Mouse (Mus musculus): ENCODE measurements around the gene Phactr3.

Gene Phactr3

DNA sequence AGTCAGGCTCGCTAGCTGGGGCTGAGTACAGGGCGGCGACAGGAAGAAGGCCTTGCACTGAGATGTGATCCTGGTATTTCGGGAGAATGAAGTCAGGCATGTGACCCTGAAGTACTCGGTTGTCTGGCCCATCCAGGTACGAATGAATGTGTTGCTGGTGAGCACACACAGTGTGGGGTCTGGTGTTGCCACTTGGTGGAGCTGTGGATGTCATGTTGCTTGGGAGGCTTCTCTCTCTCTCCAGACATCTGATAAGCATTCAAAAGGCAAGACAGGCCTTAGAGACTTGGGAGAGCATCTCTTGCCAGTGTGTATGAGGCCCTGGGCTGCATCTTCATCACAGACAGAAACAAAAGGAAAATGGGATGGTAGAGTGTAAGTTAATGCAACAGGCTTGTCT, 77.3 kb downstream of the Phactr3 start:
- DNase-seq = no peak

GRCm38 (mm10) chr2:178197542-178197941, 78.8 kb downstream of the Phactr3 start:
- no peak for DNase-seq

DNA sequence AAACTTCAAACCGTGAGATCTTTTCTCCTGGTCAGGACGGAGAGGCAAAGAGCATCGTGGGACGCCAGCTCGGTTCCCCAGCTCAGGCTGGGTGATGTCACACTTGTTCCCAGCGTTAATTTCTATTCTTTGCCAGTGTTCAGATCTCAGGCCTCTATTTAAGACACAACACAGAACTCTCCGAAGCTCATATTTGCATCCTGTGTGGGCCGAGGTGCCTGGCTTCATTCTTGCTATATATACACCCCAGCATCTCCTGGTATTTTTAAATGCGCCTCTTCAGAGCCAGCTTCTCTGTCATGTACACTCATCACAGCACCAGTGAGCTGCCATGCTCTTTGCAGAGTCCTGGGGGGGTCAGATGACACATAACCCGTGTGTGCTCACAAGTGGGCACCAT, 85.7 kb downstream of the Phactr3 start:
- no peak for DNase-seq

DNA sequence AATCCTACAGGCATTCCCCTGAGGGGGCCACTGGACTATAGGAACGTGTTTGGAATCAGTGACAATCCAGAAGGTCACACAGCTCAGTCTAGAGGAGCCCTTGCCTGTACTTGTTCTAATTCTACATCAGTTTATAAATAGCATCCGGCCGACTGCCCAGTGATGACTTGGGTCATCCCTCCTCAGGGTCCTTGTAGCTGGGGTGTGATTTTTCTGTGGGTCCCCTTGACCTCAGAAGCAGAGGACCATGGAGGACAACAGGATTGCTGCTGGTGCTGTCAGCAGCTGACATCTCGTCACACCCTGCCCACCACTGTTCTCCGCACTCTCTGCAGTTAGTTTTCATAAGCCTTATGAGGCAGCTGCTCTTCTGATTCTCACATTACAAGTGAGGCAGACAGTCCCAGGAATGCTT, 89.4 kb downstream of the Phactr3 start:
- no peak for DNase-seq

GRCm38 (mm10) chr2:178213826-178214225, 95.1 kb downstream of the Phactr3 start:
- no peak for DNase-seq

- no peak for DNase-seq
Measured at GRCm38 (mm10) chr2:178214531-178214930, 95.8 kb downstream of the Phactr3 start.

DNA sequence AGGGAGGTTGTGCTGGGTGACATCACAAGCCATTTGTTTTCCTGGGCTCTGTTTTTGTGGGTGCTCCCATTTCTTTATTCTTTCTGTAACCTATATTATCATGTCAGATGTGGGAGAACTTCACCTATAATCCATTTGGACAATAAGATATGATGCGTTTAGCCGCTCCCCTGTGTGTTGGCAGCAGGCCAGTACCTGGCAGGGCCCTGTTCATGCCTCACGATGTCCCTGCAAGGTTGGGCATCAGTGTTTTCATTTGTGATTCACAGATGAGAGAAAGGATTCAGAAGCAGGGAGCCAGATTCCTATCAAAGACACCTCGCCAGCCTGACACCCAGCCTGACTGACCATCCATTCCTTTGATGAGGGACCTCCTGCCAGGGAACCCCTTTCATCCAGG, 99.7 kb downstream of the Phactr3 start:
- no peak for DNase-seq

DNA sequence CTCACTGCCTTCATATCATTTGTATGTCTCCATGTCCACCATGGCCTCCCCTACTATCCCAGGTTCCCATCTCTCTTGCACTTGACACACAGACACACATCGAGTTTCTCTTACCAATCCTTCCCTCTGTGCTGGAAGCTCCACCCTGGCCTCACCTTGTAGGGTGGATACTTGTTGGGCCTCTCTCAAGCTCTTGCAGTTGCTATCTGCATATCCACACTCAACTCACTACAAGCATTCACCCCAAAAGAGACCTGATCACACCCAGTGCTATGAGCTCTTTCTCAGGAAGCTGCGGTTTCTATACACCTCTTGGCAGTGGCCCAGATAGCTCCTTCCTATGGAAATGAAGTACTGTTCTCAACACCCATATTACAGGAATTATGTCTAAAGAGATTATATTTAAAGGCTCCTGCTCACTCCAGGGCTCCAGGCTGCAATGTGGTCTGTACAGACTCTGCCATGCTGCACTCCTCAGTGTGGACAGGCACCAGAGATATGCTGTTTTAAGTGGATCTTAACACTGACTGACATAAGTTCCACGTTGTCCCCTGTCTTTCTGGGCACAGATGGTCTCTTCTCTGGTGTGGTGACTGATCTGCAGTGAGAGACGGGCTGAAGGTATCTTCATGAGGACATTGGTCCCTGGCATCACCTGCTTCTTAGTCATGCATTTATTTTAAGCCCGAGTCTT, 100.8 kb downstream of the Phactr3 start:
- no peak for DNase-seq

GRCm38 (mm10) chr2:178220148-178220717, 101.5 kb downstream of the Phactr3 start:
- DNase-seq = no peak

DNA sequence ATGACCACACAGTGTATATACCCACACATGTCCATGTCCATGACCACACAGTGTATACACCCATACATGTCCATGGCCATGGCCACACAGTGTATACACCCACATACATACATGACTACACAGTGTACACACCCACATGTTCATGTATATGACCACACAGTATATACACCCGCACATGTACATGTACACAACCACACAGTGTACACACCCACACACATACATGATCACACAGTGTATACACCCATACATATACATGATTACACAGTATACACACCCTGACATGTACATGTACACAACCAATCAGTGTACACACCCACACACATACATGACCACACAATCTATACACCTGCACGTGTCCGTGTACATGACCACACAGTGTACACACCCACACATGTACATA, 102.2 kb downstream of the Phactr3 start:
- no peak for DNase-seq

DNA sequence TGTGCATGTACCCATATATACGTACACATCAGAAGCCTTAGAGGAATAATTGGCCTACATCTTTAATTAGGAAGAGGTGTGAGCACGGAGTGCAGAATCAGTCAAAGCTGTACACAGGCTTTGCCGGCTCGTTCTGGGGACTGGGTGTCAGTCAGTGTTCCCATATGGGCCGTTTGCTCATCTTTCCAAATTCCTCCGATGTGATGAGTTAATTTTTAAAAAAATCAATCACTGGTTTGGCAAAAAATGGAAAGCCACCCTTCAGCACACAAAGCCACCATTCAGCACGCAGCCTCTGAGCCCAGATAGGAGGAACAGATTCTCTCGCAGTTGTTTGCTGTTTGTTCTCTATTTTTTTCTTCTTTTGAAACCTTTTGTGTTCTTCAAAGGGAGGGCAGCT, 110.5 kb downstream of the Phactr3 start:
- no peak for DNase-seq

- no peak for DNase-seq
Measured at GRCm38 (mm10) chr2:178233487-178233886, 114.7 kb downstream of the Phactr3 start.

GRCm38 (mm10) chr2:178237056-178237455, 118.3 kb downstream of the Phactr3 start:
- DNase-seq = no peak

DNA sequence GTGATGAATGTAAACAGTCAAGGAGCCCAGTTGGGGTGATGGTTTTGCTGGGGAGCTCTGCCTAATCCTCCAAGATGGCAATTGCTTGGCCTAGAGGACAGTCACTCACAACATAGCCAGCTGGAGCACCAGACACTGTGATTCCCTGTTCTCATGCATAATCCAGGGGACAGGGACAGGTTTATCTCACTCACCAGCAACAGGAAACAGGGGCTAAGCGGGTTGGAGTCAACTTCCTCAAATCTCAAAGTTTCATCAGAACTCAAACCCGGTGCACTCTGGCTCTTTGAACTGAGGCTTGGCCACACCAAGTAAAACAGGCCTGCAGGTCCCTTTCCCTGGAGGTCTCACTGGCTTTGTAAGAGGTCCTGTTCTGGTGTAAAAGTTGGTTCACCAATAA, 119.7 kb downstream of the Phactr3 start:
- no peak for DNase-seq

DNA sequence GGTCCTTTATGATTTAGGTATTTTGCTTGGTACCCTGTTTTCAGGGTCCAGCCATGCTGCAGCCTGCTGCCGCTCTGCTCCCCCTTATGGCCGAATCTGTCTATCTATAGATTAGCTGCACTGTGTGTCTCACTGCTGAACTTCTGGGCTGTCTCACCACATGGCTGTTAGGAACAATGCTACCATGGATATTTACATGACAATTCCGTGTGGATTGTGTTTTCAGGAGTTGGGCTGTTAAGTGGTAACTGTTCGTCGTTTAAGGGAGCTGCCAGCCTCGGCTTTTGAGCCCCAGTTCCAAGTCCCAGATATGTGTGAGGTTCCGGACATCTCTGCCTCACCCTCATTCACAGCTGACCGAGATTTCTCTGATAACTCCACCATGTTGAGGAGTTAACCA, 122.1 kb downstream of the Phactr3 start:
- DNase-seq = no peak

- no peak for DNase-seq
Measured at GRCm38 (mm10) chr2:178241374-178241773, 122.6 kb downstream of the Phactr3 start.

GRCm38 (mm10) chr2:178242996-178243395, 124.2 kb downstream of the Phactr3 start:
- DNase-seq = no peak

DNA sequence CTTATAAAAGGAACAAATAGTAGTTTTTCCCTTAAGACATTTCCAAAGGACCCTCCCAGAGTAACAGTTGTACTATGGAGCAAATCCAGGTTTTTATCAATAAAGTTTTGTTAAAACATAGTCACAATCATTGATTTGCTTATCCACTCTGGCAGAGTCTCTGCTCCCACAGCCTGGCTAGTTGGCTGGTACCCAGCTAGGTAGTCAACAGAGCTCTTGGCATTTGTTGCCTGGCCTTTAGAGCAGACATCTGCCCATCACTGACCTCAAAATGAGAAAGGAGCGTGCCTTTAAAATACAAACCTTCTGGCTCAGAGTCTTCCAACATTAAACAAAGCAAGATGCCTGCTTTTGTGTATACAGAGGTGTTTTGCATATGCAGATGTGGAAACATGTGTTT, 126.1 kb downstream of the Phactr3 start:
- DNase-seq = no peak

DNA sequence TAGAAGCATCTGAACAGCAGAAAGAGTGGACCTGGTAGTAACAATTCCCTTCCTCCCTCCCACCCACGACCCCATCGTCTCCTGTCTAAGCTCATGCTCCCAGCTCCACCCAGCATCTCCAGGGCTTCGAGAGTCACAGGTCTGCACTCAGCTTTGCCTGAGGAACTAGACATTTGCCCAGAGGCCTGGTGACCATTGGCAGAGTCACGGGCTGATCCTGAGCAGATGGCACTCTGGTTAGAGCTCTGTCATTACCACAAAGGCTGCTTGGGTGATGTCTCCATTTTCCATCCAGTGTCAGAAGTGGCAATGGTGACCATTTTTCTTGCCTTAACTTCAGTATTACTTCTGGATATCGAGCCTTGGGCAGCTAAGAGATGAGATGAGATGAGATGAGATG, 127.1 kb downstream of the Phactr3 start:
- no peak for DNase-seq

DNA sequence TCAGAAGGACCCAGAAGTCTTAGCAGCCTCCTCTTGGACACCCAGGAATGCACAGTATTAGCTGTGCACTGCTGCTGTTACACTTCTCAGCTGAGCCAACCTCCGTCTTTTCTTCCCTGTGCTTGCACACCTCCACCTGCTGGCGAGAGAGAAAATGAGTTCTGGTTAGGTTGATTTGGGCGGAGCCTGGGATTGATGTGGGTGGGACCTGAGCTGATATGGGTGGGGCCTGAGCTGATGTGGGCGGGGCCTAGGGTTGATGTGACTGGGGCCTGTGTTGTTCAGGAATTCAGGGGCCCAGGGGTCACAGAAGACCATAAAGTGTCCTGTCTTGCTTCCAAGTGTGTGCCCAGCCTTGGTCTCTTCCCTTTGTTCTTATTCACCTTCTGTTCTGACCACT, 128.0 kb downstream of the Phactr3 start:
- no peak for DNase-seq

DNA sequence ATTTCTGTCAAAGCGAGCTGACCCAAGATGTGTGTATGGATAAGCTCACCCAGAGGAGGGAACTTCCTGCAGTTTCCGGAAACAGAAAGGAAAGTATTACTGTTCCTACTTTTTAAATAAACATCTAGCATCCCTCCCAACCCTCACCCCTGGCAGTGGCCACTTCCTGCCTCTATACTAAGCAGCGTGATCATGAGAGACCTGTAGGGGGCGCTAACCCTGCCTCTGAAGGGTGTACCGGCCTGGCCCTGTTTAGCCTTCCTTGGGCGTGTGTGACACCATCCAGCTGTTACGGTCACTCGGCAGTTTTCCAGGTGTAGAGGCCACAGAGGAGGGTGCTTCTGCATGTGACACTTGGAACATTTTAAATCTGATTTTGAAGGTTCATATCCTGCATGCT, 128.5 kb downstream of the Phactr3 start:
- peak; percentile 14 to 34 for DNase-seq

DNA sequence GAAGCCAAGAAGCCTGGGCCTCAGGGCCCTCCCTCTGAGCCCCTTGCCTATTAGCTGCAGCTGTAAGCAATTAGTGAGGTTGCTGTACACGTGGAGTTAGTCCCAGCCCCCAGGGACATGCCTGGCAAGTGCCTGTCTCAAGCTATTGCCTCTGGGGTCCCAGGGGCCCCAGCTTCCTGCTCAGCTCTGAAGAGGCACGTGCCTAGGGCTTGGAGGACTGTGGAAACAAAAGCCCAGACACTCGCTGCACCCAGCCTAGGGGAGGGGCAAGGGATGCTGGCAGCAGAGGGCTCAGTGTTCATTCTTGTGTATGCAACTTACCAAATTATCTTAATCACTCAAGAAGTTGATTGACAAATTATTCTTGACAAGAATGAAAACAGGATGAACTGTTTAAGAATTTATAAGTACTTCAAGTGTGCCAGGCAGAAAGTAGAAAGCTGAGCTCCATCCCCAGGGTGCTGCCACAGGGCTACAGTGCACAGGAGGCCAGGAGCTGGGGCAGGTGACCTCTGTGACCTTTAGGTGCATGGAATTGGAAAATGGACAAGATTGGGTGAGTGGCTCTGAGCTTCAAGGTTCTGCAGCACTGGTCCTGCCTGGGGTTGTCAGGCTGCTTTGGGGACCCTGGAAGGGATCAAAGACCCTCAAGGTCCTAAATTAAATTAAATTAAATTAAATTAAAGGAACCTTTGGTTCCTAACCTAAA, 138.5 kb downstream of the Phactr3 start:
- DNase-seq = no peak

- DNase-seq = no peak
Measured at GRCm38 (mm10) chr2:178257986-178258555, 139.3 kb downstream of the Phactr3 start.

DNA sequence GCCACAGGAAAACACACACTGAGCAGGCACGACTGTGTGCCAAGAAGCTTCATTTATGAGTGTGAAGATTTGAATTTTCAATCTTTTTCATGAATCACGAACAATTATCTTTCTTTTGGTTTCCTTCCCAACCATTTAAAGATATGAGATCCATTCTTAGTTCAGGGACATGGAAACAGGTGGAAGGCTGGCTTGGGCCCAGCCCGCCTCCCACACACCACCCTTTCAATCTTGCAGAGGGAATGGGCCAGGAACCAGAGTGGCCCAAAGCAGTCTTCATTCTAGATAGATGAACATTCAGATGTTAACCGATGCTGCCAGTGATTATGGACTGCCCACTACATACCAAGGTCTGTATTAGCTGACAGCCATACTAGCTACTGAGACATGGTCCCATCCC, 144.3 kb downstream of the Phactr3 start:
- DNase-seq = no peak

Measured in lung, adult 18-20 months (tissue).